Mouse (Mus musculus) cerebellum, postnatal 10 days (tissue): Measurements from ENCODE around the gene Rnf220.

Experiments
- DNase-seq, 2 experiments: peaks; one replicate each; pipeline ENCODE4 v3.0.0; 2021; ENCODE audit warnings: mixed read lengths in 2 of 2

Rnf220 gene

DNA sequence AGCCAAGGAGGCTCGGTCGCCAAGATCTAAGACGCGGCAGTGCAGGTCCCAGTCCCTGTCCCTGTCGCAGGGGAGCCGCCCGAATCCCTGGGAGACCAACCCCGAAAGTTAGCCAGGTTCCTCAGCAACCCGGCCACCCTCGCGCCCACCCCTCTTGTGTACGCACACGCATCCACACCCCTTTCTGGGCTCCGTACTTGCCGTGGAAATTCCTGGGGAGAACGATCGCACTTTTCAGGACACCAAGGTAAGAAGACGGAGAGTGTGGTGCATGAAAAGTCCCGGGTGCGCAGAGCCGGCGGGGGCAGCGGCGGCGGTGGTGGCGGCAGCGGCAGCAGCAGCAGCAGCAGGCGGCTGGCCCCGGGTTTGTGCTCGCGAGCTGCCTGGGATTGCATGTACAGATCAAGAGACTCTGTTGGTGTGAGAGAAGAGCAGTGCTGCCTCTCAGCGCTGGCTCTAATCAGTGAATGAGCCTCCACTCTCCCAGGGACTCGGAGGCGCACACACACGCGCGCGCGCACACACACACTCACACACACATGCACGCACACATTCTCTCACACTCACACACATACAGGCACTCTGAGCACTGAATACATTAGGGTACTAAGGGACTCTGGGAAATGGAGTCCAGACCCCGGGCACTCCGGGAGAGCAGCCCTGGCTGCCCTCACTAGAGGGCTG is at the start of gene Rnf220:
TSS of gene Rnf220 (minus strand) at position 571 of the 684 bp plus-strand sequence.
- peak; percentile 58 to 63 for DNase-seq

DNA sequence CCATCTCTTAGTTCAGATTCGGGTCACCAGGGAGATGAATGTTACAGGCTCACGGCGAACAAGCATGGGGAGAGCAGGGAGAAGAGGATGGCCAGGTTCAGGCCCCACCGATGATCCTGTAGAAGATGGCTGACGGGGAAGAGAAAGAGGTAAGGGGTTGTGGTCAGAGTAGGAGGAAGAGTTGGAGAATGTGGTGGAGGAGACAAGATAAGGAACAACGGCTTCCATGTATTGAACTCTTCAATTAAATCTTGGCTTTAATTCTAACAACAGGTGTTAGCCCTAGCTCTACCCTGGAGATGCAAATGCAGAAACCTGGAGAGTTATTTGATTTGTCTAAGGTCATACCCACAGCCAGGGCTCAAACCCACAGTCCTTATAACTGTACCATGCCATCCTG is 49.8 kb upstream of the Rnf220 start:
- DNase-seq, result no peak

DNA sequence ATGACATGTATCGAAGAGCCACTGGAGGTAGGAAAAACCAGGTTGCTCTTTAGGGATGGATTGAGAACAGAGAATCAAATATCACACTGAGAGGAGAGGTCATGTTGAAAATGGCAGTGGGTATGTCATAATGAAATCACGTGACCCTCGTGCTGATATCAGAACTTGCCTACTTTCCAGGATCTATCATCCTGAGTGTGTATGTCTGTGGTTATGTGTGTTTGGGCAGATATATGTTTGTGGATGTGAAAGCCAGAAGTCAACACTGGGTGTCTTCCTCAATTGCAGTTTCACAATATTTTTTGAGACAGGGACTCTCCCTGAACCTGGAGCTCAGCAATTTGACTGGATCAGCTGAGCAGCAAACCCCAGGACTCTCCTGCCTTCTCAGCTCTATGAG is 48.6 kb upstream of the Rnf220 start:
- no peak for DNase-seq

DNA sequence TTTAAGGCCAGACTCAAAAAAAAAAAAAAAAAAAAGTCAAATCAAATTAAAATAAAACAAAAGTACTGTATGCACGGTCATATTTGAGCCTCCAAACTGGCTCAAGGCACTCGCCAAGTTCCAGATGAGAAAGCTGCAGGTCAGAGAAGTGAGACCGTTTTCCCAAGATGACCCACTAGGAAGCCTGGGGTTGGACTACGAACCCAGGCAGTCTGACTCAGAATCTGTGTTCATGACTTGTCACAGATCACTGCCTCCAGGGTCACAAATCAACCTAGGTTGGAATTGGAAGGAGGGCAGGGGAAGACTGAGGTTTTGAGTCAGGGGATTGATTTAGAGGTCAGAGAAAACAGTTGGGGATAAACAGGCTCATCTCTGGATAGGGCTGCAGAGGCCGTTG is 43.7 kb upstream of the Rnf220 start:
- no peak for DNase-seq

DNA sequence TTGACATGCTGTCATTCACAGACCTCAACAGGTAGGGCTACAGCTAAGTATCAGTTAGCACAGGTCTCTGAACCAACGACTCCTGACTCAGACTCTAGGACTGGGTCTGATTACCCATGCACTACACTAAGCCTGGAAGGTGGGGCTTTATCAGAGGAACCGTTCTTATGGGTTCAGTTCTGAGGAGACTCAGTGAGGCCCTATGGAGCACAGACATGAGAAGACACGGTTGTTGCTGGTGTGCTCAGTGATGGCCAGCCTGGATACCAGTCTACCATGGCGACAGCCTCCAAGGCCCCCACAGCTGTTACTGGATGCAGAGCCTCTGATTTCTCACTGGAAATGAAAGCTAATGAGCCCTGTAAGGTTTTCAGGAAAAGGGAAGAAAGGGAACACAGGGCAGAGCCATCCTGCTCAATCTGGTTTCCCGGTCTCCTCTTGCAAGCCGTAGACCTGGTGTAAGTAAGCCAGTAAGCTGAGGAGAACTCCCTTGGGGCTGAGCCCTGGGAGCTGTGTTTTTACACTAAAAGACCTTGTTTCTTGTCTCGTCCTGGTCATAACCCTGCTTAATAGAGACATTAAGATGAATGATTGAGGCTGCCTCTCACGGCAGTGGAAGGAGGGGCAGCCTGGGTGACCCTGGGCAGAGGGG is 42.6 kb upstream of the Rnf220 start:
- DNase-seq, result no peak

DNA sequence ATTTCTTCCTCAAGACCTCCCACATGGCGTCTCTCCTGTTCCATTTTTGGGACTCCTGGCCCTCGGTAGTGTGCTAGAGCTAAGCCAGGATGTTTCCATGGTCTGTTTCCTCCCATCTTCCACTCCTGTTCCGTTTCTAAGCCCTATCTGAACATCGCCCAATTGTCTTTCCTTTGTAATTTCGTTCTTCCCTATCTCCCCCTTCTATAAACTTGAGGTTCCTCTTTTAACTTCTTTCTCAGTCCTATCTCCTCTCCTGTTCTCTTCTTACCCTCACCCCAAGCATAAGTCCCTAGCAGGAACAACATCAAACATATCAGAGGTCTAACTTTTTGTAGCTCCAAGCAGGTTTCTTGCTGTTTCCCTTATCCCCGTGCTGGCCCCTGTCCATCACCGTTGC is 40.1 kb upstream of the Rnf220 start:
- no peak for DNase-seq

DNA sequence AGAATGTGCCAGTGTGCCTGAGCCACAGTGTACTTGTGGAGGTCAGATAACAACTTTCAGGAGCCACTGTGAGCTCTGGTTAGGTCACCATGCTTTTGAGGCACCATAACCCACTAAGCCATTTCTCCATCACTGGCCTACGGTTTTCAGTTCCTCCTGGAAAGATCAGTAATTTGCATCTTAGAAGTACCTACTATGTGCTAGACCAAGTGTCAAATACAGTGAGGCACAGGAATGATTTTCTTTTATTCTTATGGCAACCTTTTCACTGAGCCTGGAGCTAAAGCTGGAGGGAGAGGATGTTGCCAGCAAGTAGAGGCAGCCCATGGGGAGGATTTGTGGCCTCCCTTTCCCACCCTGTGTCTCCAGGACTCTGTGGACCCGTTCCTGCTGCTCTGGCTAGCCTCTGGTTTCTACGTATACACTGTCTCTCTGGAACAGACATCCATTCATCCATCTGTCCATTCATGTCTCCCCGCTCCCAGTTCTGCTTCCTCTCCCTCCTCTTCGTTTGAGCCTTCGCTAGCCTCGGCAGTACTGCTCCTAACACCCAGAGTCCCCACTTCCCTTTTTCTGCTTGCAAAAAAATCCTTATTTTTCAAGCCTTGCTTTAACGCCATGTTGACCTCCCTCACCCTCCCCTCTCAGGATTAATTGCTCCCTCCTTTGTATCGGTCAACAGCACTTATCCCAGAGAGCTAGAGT is 38.8 kb upstream of the Rnf220 start:
- no peak for DNase-seq

DNA sequence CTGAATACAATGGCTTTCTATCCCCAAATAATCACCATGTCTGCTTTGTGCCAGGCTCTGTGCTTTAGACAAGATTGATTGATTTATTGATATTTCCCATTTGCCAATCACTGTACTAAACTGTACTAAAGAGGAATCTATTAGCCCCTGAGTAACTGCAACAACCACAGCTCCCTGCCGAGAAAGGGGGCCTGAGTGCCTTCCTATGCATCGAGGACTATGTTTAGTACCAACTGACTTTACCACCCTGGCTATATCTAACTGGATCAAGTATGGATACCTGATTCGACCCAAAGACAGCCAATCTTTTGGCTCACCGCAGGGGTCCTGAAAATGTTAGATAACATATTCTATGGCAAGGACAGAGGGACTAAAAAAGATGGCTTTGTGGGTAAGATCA is 33.0 kb upstream of the Rnf220 start:
- no peak for DNase-seq

DNA sequence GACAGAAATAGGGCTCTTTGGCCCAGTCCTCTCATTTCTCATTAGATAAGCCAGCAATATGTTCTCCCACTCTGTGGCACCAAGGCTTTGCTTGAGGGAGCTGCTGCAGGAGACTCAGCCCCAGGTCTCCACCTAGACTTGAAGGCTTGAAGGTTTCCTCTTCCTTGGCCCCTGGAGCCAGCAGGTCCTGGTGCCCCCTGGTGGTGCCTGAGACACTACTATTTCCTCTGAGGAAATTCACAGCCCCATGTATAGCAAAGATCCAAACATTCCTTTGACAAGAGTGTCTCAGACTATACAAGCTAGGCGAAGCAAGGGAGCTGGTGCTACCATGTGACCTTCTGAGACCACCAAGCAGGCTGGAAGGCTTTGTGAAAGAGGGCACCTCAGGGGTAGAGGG is 31.1 kb upstream of the Rnf220 start:
- DNase-seq, result peak; percentile 56 to 64

DNA sequence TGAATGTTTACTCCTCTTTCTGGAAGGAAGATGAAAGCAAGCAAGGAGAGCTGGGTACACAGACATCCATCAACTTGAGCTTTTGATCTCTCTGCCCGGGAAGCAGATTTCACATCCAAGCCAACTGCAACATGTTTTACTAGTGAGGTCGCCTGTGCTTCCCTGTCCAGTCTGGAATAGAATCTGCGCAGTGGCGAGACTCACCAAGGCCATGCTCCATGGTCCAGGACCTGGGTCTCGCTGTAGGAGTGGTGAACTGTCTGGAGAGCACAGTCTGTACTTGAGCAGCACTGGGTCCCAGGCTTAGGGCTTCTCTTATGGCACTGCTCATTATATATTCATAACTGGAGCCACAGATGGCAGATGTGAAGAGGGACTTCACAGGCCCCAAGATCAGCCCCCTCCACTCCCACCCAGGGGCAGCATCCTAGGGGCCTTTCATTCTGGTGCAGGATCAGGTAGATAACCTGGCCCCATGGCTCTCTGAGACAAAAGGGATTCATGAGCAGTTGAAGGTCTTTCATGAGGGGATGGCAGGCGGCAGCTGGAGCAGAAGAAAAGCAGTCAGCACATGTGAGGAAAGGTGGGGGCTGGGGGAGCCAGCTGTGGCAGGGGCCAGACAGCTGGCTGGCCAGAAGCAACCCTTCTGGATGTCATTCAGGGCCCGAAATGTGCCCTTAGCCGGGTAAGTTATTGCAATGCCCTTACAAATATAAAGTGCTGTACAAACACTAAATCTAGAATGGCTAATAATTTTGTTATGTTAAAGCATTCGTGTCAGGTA is 30.5 kb upstream of the Rnf220 start:
- no peak for DNase-seq

DNA sequence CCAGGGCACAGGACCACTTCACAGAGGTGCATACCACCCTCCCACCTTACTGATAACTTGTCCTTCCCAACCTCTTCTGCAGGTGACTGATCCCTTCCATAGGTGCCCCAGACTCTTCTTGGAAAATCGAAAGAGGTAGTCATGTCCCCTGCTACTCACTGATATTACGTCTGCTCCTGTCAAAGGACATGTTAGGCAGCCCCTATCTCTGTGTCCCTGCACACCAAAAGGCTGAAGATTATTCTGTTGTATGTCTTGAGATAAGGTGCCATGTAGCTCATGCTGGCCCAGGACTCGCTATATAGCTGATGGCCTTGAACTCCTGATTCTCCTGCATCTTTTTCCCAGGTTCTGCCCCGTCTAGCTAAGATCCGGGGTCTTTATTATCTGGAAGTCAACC is 29.1 kb upstream of the Rnf220 start:
- no peak for DNase-seq

DNA sequence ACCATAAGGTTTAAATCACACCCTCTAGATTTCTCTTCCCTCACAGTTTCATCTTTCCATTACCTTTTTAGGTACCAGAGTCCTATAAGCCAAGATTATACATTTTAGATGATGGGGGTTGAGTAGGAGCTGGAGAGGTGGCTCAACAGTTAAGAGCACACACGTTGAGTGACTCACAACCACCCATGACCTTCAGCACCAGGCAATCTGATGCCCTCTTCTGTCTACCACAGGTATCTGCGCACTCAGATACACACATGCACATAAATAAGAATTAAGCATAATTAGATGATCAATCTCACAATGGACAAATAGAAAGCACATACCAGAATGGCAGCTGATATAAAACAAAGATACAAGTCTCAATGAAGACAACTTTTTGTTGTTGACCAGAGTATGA is 24.5 kb upstream of the Rnf220 start:
- DNase-seq, result no peak

DNA sequence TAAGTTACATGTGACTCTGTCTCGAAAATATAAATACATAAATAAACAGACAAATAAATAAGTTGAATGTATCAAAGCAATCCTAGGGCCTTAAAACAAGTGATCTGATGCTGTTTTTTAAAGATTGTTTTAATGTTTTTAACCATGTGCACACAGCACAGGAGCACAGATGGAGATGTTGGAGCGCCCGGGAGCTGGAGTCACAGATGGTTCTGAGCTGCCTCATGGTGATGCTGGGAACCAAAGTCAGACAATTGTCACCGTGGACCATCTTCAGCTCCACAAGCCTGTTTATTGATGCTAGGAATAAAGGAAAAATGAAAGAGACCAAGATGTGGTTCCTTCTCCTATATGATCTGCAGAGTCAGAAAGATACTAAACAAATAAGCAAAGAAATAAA is 21.4 kb upstream of the Rnf220 start:
- peak in 1 of 2 experiments; percentile 17 for DNase-seq

DNA sequence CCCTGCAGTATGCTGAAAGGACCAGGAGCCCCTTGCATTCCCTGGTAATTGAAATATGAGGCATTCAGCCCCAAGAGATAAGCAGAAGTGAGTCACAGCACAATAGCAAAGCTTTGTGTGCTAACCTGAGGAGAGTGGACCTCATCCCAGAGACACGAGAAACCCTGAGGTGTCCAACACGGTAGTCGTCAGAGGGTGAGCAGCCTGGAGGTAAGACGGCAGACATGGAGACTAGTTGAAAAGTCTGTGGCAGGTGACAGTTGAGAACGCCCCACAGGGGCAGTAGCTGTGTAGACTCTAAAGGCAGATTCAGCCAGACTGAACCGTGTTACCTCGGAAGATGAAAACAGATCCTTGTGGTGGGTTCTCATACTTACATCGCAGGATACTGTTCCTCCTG is 2.2 kb upstream of the Rnf220 start:
- DNase-seq, result no peak

DNA sequence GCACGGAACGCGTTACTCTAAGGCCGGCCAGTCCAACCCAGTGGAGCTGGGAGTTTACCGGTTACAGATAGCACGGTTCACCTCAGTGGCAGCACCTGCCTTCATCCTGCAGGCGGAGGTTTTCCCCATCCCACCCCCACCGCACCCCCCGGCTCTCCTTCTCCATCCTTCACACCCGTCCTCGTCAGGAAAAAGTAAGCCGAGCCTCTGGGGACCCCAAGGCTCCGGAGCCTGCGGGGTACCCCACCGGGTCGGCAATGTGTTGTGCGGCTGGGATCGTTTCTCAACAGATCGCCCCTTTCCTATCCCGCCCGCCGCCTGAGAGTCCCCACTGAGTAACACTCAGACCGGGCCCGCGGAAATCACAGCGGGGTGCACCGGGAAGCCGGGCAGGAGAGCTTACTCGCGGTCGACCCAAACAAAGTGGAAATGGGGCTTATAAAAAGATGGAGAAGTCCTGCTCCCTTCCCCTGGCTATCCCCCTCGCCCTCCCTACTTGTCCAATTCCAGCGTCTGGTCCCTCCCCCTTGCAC is 917 bp downstream of the Rnf220 start:
- DNase-seq, result peak in 1 of 2 experiments; percentile 52

DNA sequence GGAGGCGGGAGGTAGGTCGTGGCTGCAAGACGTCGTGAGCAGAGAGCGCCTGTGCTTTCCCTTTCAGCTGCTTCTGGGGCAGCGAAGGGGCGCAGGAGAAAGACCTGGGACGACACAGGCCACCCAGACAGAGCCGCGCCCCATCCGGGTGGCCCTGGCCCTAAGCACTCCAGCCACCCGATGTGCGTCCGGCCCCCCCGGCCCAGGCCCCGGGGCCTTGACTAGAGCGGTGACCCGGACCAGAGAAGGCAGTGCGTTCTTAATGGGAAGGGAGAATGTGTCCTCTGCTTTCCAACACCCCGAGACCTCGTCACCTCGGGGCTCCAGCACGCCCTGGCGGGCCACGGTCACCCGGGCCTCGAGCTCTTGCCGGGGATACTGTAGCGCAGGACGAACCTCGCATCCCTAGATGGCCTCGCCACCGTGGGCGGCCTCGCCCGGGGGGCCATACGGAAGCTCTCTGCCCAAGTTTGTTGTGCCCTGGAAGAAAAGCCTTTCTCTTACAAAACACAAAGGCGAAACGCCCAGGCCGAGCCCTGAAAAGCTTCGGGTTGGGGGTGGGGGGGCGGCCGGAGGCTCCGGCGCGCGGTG is 1.8 kb downstream of the Rnf220 start:
- peak; percentile 28 to 49 for DNase-seq

DNA sequence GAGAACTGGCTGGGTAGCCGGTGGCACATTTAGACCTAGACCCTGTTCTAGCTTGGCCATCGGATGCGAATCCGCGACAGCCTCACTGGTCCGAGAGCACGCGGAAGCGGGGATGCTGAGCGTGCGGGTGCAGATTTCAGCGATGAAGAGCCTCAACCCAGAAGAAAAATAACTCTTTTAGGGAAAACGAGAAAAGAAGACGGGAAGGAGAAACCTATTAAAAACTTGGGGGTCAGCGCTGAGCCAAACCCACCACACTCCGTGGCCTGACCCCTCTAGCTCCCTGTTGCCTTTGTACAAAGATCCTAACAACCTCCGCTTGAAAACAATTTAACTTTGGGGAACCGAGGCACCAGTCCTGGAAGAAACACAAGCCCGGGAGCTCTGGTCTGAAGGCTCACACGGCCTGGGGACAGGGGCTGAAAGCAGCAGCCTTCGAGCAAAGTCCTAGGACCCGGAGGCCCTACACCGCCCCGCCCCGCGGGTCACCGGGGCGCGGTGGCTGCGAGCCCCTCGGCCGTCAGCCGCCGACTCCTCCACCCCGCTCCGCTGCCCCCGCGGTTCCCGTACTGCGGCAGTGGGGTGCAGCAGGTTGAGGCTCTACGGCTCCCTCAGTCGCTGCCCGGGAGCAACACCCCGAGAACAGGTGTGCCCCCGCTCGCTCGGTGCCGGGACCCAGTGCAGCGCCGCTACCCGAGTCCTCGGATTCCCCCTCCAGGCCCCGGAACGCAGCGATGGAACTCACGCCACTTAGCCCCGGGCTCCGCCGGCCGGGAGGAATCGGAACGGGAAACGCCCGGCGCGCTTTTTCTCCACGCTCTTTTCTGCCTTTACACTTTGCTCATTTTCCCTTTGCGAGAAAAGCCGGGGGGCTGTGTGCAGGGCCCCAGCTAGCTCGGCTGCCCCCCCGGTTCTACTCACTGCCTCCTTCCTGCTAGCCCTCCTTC is 2.7 kb downstream of the Rnf220 start:
- peak; percentile 36 to 46 for DNase-seq

DNA sequence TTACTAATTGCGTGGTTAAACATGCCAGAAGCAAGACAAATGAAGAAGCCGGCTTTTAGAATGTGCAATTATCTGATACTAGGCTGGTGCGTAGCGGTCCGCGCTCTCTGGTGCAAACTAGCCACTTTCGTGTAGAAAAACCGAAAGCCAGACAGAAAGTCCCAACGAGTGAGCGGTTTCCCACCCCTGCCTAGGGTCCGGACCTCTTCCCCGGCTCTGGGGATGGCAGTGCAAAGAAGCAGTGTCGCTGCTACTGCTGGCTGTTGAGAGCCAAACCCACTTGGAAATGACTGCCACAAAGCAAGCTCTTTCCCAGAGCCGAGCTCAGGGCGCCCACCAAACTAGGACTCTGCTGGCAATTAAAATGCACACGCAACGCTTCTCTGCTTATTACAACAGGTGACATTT is 3.7 kb downstream of the Rnf220 start:
- peak; percentile 31 to 52 for DNase-seq

DNA sequence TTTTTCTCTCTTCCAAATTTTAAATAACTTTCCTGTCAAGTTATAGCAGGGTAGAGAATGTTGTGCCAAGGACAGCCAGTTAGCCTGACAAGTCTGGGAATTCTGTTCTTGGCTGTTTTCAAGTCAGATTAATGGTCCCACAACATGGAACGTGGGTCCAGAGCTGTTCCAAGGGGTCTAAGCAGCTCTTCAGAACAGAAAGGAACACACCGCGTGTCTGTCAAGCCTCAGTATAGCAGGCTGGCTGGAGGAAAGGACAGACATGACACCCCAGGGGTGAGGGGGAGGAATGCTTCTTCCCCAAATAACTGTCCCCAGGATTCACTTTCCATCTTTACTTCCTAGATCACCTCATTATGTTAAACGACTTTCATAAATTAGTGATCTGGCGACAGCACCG is 5.0 kb downstream of the Rnf220 start:
- no peak for DNase-seq

DNA sequence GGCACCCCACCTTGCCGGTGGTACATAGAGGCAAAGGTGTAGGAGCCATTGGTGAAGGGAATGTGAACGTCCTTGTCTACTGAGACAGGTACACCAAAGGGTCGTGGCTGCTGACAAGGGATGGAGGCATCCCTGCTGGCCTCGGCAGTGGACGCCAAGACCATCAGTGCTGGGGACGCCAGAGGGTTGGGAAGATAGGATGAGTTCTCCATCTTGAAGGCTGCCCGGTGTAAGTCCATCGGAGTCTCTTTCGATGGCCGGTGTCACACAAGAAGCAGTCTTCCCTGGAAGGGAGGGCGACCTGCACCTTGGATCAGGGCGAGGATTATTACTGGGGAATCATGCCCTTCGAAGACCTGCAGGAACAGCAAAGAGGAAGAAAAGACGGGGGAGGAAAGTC is 6.9 kb downstream of the Rnf220 start:
- no peak for DNase-seq

DNA sequence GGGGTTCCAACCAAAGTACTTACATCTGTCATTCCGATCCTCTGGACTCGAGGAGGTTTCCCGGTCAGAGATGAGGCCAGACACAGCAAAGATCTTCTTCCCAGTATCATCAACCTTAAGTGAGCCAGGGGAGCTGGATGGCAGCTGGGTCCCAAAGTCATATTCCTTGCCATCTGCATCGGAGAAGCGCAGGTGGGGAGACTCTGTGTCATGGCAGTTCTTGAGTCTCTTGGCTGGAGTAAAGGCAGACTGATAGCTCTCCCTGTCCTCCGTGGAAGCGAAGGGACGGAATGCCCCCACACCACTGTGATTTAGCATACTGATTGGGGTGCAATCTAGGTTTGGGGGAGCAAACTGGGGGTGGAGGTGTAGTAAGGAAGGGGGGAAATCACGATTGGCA is 7.3 kb downstream of the Rnf220 start:
- DNase-seq, result no peak

DNA sequence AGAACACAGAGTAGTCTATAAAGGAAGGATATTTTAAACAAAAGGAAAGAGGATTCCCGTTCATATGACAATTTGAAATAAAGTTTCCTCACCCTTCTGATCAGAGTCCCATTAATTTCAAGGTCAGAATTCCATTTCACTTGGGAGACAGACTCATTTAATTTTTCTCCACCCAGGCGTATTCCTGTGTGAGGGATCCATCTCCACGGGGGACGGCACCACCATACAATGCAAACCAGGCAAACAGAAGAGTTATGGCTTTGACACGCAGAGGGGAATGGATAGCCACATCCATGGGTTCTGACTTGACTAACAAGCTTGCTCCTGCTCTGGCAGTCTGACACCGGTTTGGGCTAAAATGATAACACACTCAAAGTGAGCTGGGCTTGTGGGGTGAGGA is 9.4 kb downstream of the Rnf220 start:
- DNase-seq, result no peak
